Mouse (Mus musculus): ENCODE data around the gene Plb1. TPM values are rescaled to one million over a fixed set of nuclear protein-coding genes. Genes with fewer than 3 reads are reported as not detected.

Gene Plb1
- polyA plus RNA-seq, 2 experiments = 1.1 to 1.5 TPM

- no peak overlapping the region for H3K27ac ChIP-seq (replicated peaks; ENCODE audit: low read depth, low read length)
- 81% methylated on average over 3 of the region's 3 CpGs for WGBS
- H3K4me1 ChIP-seq (ENCODE audit: control insufficient read depth, insufficient read depth, low read length) = no peaks in the 10 kb centered on the region
- no peak overlapping the region for H3K9ac ChIP-seq (ENCODE audit: low read depth, low read length, severe bottlenecking)
- H3K9me3 ChIP-seq (ENCODE audit: control insufficient read depth, low read length) = no peaks in the 10 kb centered on the region
- no peaks in the 10 kb centered on the region for H3K27me3 ChIP-seq (ENCODE audit: control insufficient read depth, insufficient read depth, low read length)
- TF ChIP-seq POLR2A (IDR thresholded peaks at IDR 0.05; ENCODE audit: borderline replicate concordance, extremely low read depth, insufficient read depth, insufficient read length) = no peak
- H3K36me3 ChIP-seq (ENCODE audit: control insufficient read depth, insufficient read depth, low read length) = no peaks in the 10 kb centered on the region
- ATAC-seq (ENCODE audit: low FRiP score, low read depth) (no peak), DNase-seq (ENCODE audit: low spot score) (no peak)
- H3K4me3 ChIP-seq (replicated peaks; ENCODE audit: low read length) = no peak overlapping the region
- H3K4me2 ChIP-seq (replicated peaks; ENCODE audit: low read depth, low read length, severe bottlenecking) = no peak overlapping the region
These were observed 12.9 kb downstream of the Plb1 start for GRCm38 (mm10) chr5:32245385-32245784.

- Histone ChIP-seq H3K4me3 (replicated peaks; ENCODE audit: low read length) (no peak overlapping the region), H3K36me3 (ENCODE audit: control insufficient read depth, insufficient read depth, low read length) (no peaks in the 10 kb centered on the region), H3K27me3 (ENCODE audit: control insufficient read depth, insufficient read depth, low read length) (no peaks in the 10 kb centered on the region), H3K4me1 (ENCODE audit: control insufficient read depth, insufficient read depth, low read length) (no peaks in the 10 kb centered on the region), H3K9ac (ENCODE audit: low read depth, low read length, severe bottlenecking) (no peak overlapping the region), H3K4me2 (replicated peaks; ENCODE audit: low read depth, low read length, severe bottlenecking) (no peak overlapping the region), H3K27ac (replicated peaks; ENCODE audit: low read depth, low read length) (no peak overlapping the region), H3K9me3 (ENCODE audit: control insufficient read depth, low read length) (no peaks in the 10 kb centered on the region)
- WGBS = 76% methylated on average over 5 of the region's 5 CpGs
- TF ChIP-seq POLR2A (IDR thresholded peaks at IDR 0.05; ENCODE audit: borderline replicate concordance, extremely low read depth, insufficient read depth, insufficient read length) = no peak
- ATAC-seq (ENCODE audit: low FRiP score, low read depth) = no peak
- DNase-seq (ENCODE audit: low spot score) = no peak
These were observed 28.2 kb downstream of the Plb1 start for GRCm38 (mm10) chr5:32260751-32261150.

GRCm38 (mm10) chr5:32261251-32261650 is 28.7 kb downstream of the Plb1 start:
- H3K4me2 ChIP-seq (replicated peaks; ENCODE audit: low read depth, low read length, severe bottlenecking) = no peak overlapping the region
- no peak for TF ChIP-seq POLR2A (IDR thresholded peaks at IDR 0.05; ENCODE audit: borderline replicate concordance, extremely low read depth, insufficient read depth, insufficient read length)
- no peak overlapping the region for H3K27ac ChIP-seq (replicated peaks; ENCODE audit: low read depth, low read length)
- no peak overlapping the region for H3K9ac ChIP-seq (ENCODE audit: low read depth, low read length, severe bottlenecking)
- no peak overlapping the region for H3K4me3 ChIP-seq (replicated peaks; ENCODE audit: low read length)
- no peaks in the 10 kb centered on the region for H3K27me3 ChIP-seq (ENCODE audit: control insufficient read depth, insufficient read depth, low read length)
- H3K4me1 ChIP-seq (ENCODE audit: control insufficient read depth, insufficient read depth, low read length) = no peaks in the 10 kb centered on the region
- no peak for ATAC-seq (ENCODE audit: low FRiP score, low read depth)
- no peaks in the 10 kb centered on the region for H3K36me3 ChIP-seq (ENCODE audit: control insufficient read depth, insufficient read depth, low read length)
- DNase-seq (ENCODE audit: low spot score) = no peak
- WGBS = 83% methylated on average over 3 of the region's 3 CpGs
- H3K9me3 ChIP-seq (ENCODE audit: control insufficient read depth, low read length) = no peaks in the 10 kb centered on the region

- H3K27me3 ChIP-seq (ENCODE audit: control insufficient read depth, insufficient read depth, low read length) = no peaks in the 10 kb centered on the region
- H3K4me1 ChIP-seq (ENCODE audit: control insufficient read depth, insufficient read depth, low read length) = no peaks in the 10 kb centered on the region
- H3K36me3 ChIP-seq (ENCODE audit: control insufficient read depth, insufficient read depth, low read length) = no peaks in the 10 kb centered on the region
- H3K9ac ChIP-seq (ENCODE audit: low read depth, low read length, severe bottlenecking) = no peak overlapping the region
- 85% methylated on average over 4 of the region's 4 CpGs for whole genome bisulfite sequencing
- H3K4me3 ChIP-seq (replicated peaks; ENCODE audit: low read length) = no peak overlapping the region
- ATAC-seq (ENCODE audit: low FRiP score, low read depth) (no peak), DNase-seq (ENCODE audit: low spot score) (no peak)
- TF ChIP-seq POLR2A (IDR thresholded peaks at IDR 0.05; ENCODE audit: borderline replicate concordance, extremely low read depth, insufficient read depth, insufficient read length) = no peak
- H3K27ac ChIP-seq (replicated peaks; ENCODE audit: low read depth, low read length) = no peak overlapping the region
- no peaks in the 10 kb centered on the region for H3K9me3 ChIP-seq (ENCODE audit: control insufficient read depth, low read length)
- H3K4me2 ChIP-seq (replicated peaks; ENCODE audit: low read depth, low read length, severe bottlenecking) = no peak overlapping the region
These were observed 30.0 kb downstream of the Plb1 start for GRCm38 (mm10) chr5:32262534-32262933.

GRCm38 (mm10) chr5:32272502-32272901 is 40.0 kb downstream of the Plb1 start:
- no peak for TF ChIP-seq POLR2A (IDR thresholded peaks at IDR 0.05; ENCODE audit: borderline replicate concordance, extremely low read depth, insufficient read depth, insufficient read length)
- ATAC-seq (ENCODE audit: low FRiP score, low read depth) (no peak), DNase-seq (ENCODE audit: low spot score) (no peak)
- Histone ChIP-seq H3K4me3 (replicated peaks; ENCODE audit: low read length) (no peak overlapping the region), H3K9ac (ENCODE audit: low read depth, low read length, severe bottlenecking) (no peak overlapping the region), H3K27ac (replicated peaks; ENCODE audit: low read depth, low read length) (no peak overlapping the region; the same call in 1 of the 2 replicates), H3K4me1 (ENCODE audit: control insufficient read depth, insufficient read depth, low read length) (no peaks in the 10 kb centered on the region), H3K4me2 (replicated peaks; ENCODE audit: low read depth, low read length, severe bottlenecking) (no peak overlapping the region), H3K9me3 (ENCODE audit: control insufficient read depth, low read length) (no peaks in the 10 kb centered on the region), H3K27me3 (ENCODE audit: control insufficient read depth, insufficient read depth, low read length) (no peaks in the 10 kb centered on the region), H3K36me3 (ENCODE audit: control insufficient read depth, insufficient read depth, low read length) (no peaks in the 10 kb centered on the region)
- WGBS = 39% methylated on average over 7 of the region's 7 CpGs
